Mouse (Mus musculus) CH12.LX (cell line): ENCODE results near the gene Smyd3. TPM values are rescaled to one million over a fixed set of nuclear protein-coding genes. Genes with fewer than 3 reads are reported as not detected.

Experiments used
- DNase-seq: peaks from one replicate; pipeline ENCODE4 v3.0.0-alpha.2; 2013; ENCODE audit errors: extremely low read depth
- H3K27ac ChIP-seq: 2 replicates; pipeline ENCODE4 v1.5.1; 2012; ENCODE audit warnings: low read depth, mild to moderate bottlenecking, control low read depth, moderate library complexity; ENCODE audit not compliant: insufficient read depth
- H3K27me3 ChIP-seq: replicated peaks from 2 replicates; pipeline ENCODE3; 2012; ENCODE audit warnings: inconsistent platforms
- H3K36me3 ChIP-seq, 2 experiments: replicated peaks in 1 of 2; 2 replicates each; pipeline versions ENCODE3 to v1.6.1; 2012; ENCODE audit warnings: inconsistent platforms in 1 of 2, low read length in 1 of 2, mild to moderate bottlenecking in 1 of 2, mixed read lengths in 1 of 2, moderate library complexity in 1 of 2; ENCODE audit not compliant: control insufficient read depth in 1 of 2, insufficient read depth in 1 of 2
- H3K4me1 ChIP-seq, 2 experiments: 2 replicates each; pipeline ENCODE4 v1.6.1; 2012; ENCODE audit warnings: inconsistent platforms in 1 of 2, moderate library complexity in 1 of 2; ENCODE audit not compliant: insufficient read depth in 2 of 2, control insufficient read depth in 1 of 2
- H3K4me2 ChIP-seq: 2 replicates; pipeline ENCODE4 v1.6.1; 2012; ENCODE audit warnings: low read depth, mild to moderate bottlenecking, control low read depth; ENCODE audit not compliant: poor library complexity, insufficient read depth, severe bottlenecking
- H3K4me3 ChIP-seq, 3 experiments: fragments of 150-350 bp in 1 of 3; sonication (generic) in 1 of 3; replicated peaks in 1 of 3; 2 replicates each; pipeline versions ENCODE3 to v1.5.1; 2011 to 2012; ENCODE audit warnings: low read depth in 2 of 3, low read length in 2 of 3, mild to moderate bottlenecking in 2 of 3, moderate library complexity in 2 of 3, control low read depth in 1 of 3, improper control_type of control experiment in 1 of 3, inconsistent platforms in 1 of 3, mixed read lengths in 1 of 3; ENCODE audit not compliant: poor library complexity in 1 of 3
- H3K79me2 ChIP-seq: replicated peaks from 2 replicates; pipeline ENCODE4 v1.6.1; 2012; ENCODE audit warnings: mild to moderate bottlenecking, moderate library complexity; ENCODE audit not compliant: control insufficient read depth, poor library complexity, insufficient read depth, severe bottlenecking; ENCODE audit errors: extremely low read depth
- H3K9ac ChIP-seq: 2 replicates; pipeline ENCODE4 v1.6.1; 2012; ENCODE audit warnings: low read depth, mild to moderate bottlenecking, control low read depth, moderate library complexity; ENCODE audit not compliant: insufficient read depth
- H3K9me3 ChIP-seq: replicated peaks from 2 replicates; pipeline ENCODE3; 2012; ENCODE audit warnings: low read length, inconsistent platforms, mixed read lengths
- BHLHE40 ChIP-seq: IDR thresholded peaks from 2 replicates; pipeline ENCODE4 v1.6.1; 2011; ENCODE audit warnings: mild to moderate bottlenecking, low read depth, low read length, improper control_type of control experiment
- CHD1 ChIP-seq: IDR thresholded peaks from 2 replicates; pipeline ENCODE4 v1.6.1; 2012; ENCODE audit warnings: low read depth, low read length, improper control_type of control experiment, inconsistent platforms
- CHD2 ChIP-seq: IDR thresholded peaks from 2 replicates; pipeline ENCODE4 v1.6.1; 2011; ENCODE audit warnings: low read length, improper control_type of control experiment
- CTCF ChIP-seq, 2 experiments: IDR thresholded peaks in 1 of 2; conservative IDR thresholded peaks in 1 of 2; 2 replicates each; pipeline ENCODE4 v1.5.1; 2011 to 2012; ENCODE audit warnings: low read depth in 2 of 2, low read length in 2 of 2, improper control_type of control experiment in 1 of 2, inconsistent platforms in 1 of 2, mild to moderate bottlenecking in 1 of 2, moderate library complexity in 1 of 2
- E2F4 ChIP-seq: IDR thresholded peaks from 2 replicates; pipeline ENCODE4 v1.6.1; 2011; ENCODE audit warnings: low read depth, low read length, improper control_type of control experiment; ENCODE audit not compliant: insufficient replicate concordance
- HCFC1 ChIP-seq: IDR thresholded peaks from 2 replicates; pipeline ENCODE4 v1.6.1; 2012; ENCODE audit warnings: low read depth, mild to moderate bottlenecking, inconsistent platforms, low read length, improper control_type of control experiment
- JUN ChIP-seq: IDR thresholded peaks from 2 replicates; pipeline ENCODE4 v1.6.1; 2011; ENCODE audit warnings: low read depth, mild to moderate bottlenecking, low read length, improper control_type of control experiment, moderate library complexity; ENCODE audit not compliant: insufficient read depth
- JUND ChIP-seq: conservative IDR thresholded peaks from 2 replicates; pipeline ENCODE4 v1.6.1; 2011; ENCODE audit warnings: low read depth, low read length, improper control_type of control experiment
- KAT2A ChIP-seq: IDR thresholded peaks from 2 replicates; pipeline ENCODE4 v1.6.1; 2012; ENCODE audit warnings: low read length, improper control_type of control experiment, inconsistent platforms; ENCODE audit not compliant: insufficient replicate concordance
- MAZ ChIP-seq: IDR thresholded peaks from 2 replicates; pipeline ENCODE4 v1.6.1; 2012; ENCODE audit warnings: low read depth, mild to moderate bottlenecking, inconsistent platforms, low read length, improper control_type of control experiment, moderate library complexity
- MYC ChIP-seq: IDR thresholded peaks from 2 replicates; pipeline ENCODE4 v1.6.1; 2011; ENCODE audit warnings: low read depth, mild to moderate bottlenecking, improper control_type of control experiment, low read length
- NELFE ChIP-seq: IDR thresholded peaks from 2 replicates; pipeline ENCODE4 v1.6.1; 2011; ENCODE audit warnings: low read depth, low read length, improper control_type of control experiment
- PAX5 ChIP-seq: IDR thresholded peaks from 2 replicates; pipeline ENCODE4 v1.6.1; 2012; ENCODE audit warnings: low read length, inconsistent platforms, mixed read lengths
- RAD21 ChIP-seq: IDR thresholded peaks from 2 replicates; pipeline ENCODE4 v1.6.1; 2011; ENCODE audit warnings: low read depth, mild to moderate bottlenecking, low read length, improper control_type of control experiment, moderate library complexity
- SIN3A ChIP-seq: IDR thresholded peaks from 2 replicates; pipeline ENCODE4 v1.6.1; 2012; ENCODE audit warnings: low read length, improper control_type of control experiment, inconsistent platforms
- SMC3 ChIP-seq: IDR thresholded peaks from 2 replicates; pipeline ENCODE4 v1.6.1; 2011; ENCODE audit warnings: low read depth, low read length, improper control_type of control experiment
- TBP ChIP-seq: conservative IDR thresholded peaks from 2 replicates; pipeline ENCODE4 v1.6.1; 2011; ENCODE audit warnings: low read depth, low read length, improper control_type of control experiment
- USF1 ChIP-seq: IDR thresholded peaks from 2 replicates; pipeline ENCODE4 v1.6.1; 2014; ENCODE audit warnings: low read depth, mild to moderate bottlenecking, inconsistent platforms, low read length, improper control_type of control experiment
- USF2 ChIP-seq: conservative IDR thresholded peaks from 2 replicates; pipeline ENCODE4 v1.6.1; 2011; ENCODE audit warnings: low read depth, low read length, improper control_type of control experiment
- ZC3H11A ChIP-seq: IDR thresholded peaks from 2 replicates; pipeline ENCODE4 v1.6.1; 2012; ENCODE audit warnings: low read depth, mild to moderate bottlenecking, inconsistent platforms, low read length, improper control_type of control experiment
- ZKSCAN1 ChIP-seq: IDR thresholded peaks from 2 replicates; pipeline ENCODE4 v1.6.1; 2012; ENCODE audit warnings: low read depth, inconsistent platforms, low read length, improper control_type of control experiment, borderline replicate concordance
- ZMIZ1 ChIP-seq: IDR thresholded peaks from 2 replicates; pipeline ENCODE4 v1.6.1; 2012; ENCODE audit warnings: low read depth, mild to moderate bottlenecking, inconsistent platforms, low read length, improper control_type of control experiment
- dilution Hi-C: fragments of 300-500 bp; cut with MboI; formaldehyde crosslinking; loops from 2 replicates; pipeline ENCODE4 v1.14.3; 2020; ENCODE audit warnings: low sequenced_read_pairs; ENCODE audit not compliant: extremely low pct_unique_long_range_greater_than_20kb, extremely low pct_ligation_motif_present
- in situ Hi-C: fragments of 300-500 bp; cut with MboI; formaldehyde crosslinking; loops from 3 replicates; pipeline ENCODE4 v1.14.3; 2019; ENCODE audit warnings: low sequenced_read_pairs, low pct_ligation_motif_present, low pct_unique_long_range_greater_than_20kb, mixed read lengths
- polyA plus RNA-seq: library from polyadenylated mRNA; unstranded; fragments of >175 nt; gene quantifications from 2 replicates; pipeline ENCODE4 v1.2.1, GENCODE M21; 2012; ENCODE audit warnings: low read depth; ENCODE audit not compliant: insufficient read length
- total RNA-seq, 2 experiments: library from RNA; depleted of rRNA; stranded (reverse); fragments of 300-350 nt in 1 of 2; fragments of >200 nt in 1 of 2; gene quantifications; 2 replicates each; pipeline ENCODE4 v1.2.3; 2012 to 2014

Smyd3 gene
- total and polyA plus RNA-seq, 3 experiments: 11.4 to 12.5 (median 11.8) TPM

- in situ Hi-C loops: no loop called here
- TF ChIP-seq RAD21 (peak; percentile 40), SMC3 (peak; percentile 69), CTCF (conservative IDR thresholded peaks at IDR 0.05 in 1 of 2, IDR thresholded peaks at IDR 0.05 in 1 of 2; ENCODE audit: low read depth in 2 of 2, low read length in 2 of 2) (peak; percentile 69 to 70), TBP (no peak)
- TF ChIP-seq, all 38 proteins: peak for 3
- no peaks in the 10 kb centered on the region for H3K79me2 ChIP-seq
- no peaks in the 10 kb centered on the region for H3K9me3 ChIP-seq
- dilution Hi-C loops: no loop called here
- no peaks in the 10 kb centered on the region for H3K27me3 ChIP-seq
- no peak overlapping the region for H3K27ac ChIP-seq
- no peak overlapping the region for H3K9ac ChIP-seq
- H3K4me3 ChIP-seq: no peak overlapping the region
- H3K36me3 ChIP-seq: no peaks in the 10 kb centered on the region
- peak; percentile 62 for DNase-seq
- H3K4me1 ChIP-seq: no peaks in the 10 kb centered on the region
- no peak overlapping the region for H3K4me2 ChIP-seq
These were observed 557.8 kb downstream of the Smyd3 start for GRCm38 (mm10) chr1:178960015-178960559.

GRCm38 (mm10) chr1:178958641-178959040 lies 559.2 kb downstream of the Smyd3 start:
- dilution Hi-C loops (no loop called here), in situ Hi-C loops (no loop called here)
- H3K79me2 ChIP-seq: no peaks in the 10 kb centered on the region
- no peaks in the 10 kb centered on the region for H3K9me3 ChIP-seq
- DNase-seq: no peak
- TF ChIP-seq CHD2: no peak
- H3K36me3 ChIP-seq: no peaks in the 10 kb centered on the region
- H3K27ac ChIP-seq: no peak overlapping the region
- H3K9ac ChIP-seq: no peak overlapping the region
- H3K4me1 ChIP-seq: no peaks in the 10 kb centered on the region
- no peaks in the 10 kb centered on the region for H3K27me3 ChIP-seq
- H3K4me3 ChIP-seq: no peak overlapping the region
- H3K4me2 ChIP-seq: no peak overlapping the region

- H3K4me3 ChIP-seq: no peak overlapping the region
- H3K27me3 ChIP-seq: no peaks in the 10 kb centered on the region
- dilution Hi-C loops (no loop called here), in situ Hi-C loops (no loop called here)
- no peak overlapping the region for H3K27ac ChIP-seq
- H3K4me2 ChIP-seq: no peak overlapping the region
- H3K79me2 ChIP-seq: no peaks in the 10 kb centered on the region
- DNase-seq: no peak
- TF ChIP-seq TBP (no peak), ZMIZ1 (no peak), SMC3 (no peak), MAZ (no peak), KAT2A (no peak), PAX5 (no peak), JUN (no peak), SIN3A (no peak), MYC (no peak), BHLHE40 (no peak), RAD21 (no peak), ZKSCAN1 (no peak), E2F4 (no peak), HCFC1 (no peak), ZC3H11A (no peak), USF1 (no peak), NELFE (no peak), USF2 (no peak), JUND (no peak), CHD1 (no peak)
- TF ChIP-seq, all 38 proteins: peak for 0
- Histone ChIP-seq H3K4me1 (no peaks in the 10 kb centered on the region), H3K9ac (no peak overlapping the region), H3K36me3 (no peaks in the 10 kb centered on the region), H3K9me3 (peaks cover 3% of the 10 kb centered on the region)
These were observed 564.9 kb downstream of the Smyd3 start for GRCm38 (mm10) chr1:178952910-178953309.
